Mouse (Mus musculus) hindbrain, postnatal 0 days (tissue): ENCODE data around the gene Ube2g2. TPM values are rescaled to one million over a fixed set of nuclear protein-coding genes. Genes with fewer than 3 reads are reported as not detected.

Experiments used
- ATAC-seq: fragments of 200-750 bp; cut with Nextera tagmentation; 2 replicates; pipeline ENCODE4 v1.8.0; 2017; ENCODE audit warnings: mild to moderate bottlenecking, moderate TSS enrichment, moderate library complexity
- DNase-seq: peaks from one replicate; pipeline ENCODE4 v3.0.0-alpha.2; 2015; ENCODE audit warnings: low spot score
- H3K27ac ChIP-seq: fragments of 300-500 bp; sonication (generic); 2 replicates; pipeline ENCODE4 v1.5.1; 2014; ENCODE audit warnings: mild to moderate bottlenecking
- H3K27me3 ChIP-seq: fragments of 300-500 bp; sonication (generic); 2 replicates; pipeline ENCODE4 v1.6.1; 2014; ENCODE audit warnings: low read length, mixed read lengths; ENCODE audit not compliant: insufficient read depth
- H3K36me3 ChIP-seq: fragments of 300-500 bp; sonication (generic); 2 replicates; pipeline ENCODE4 v1.6.1; 2014; ENCODE audit warnings: low read length, mixed read lengths; ENCODE audit not compliant: insufficient read depth
- H3K4me1 ChIP-seq: fragments of 300-500 bp; sonication (generic); 2 replicates; pipeline ENCODE4 v1.6.1; 2014; ENCODE audit warnings: antibody characterized with exemption, low read length, mixed read lengths; ENCODE audit not compliant: insufficient read depth
- H3K4me2 ChIP-seq: fragments of 300-500 bp; sonication (generic); 2 replicates; pipeline ENCODE4 v1.6.1; 2014; ENCODE audit warnings: low read depth, mild to moderate bottlenecking, low read length, moderate library complexity, mixed read lengths
- H3K4me3 ChIP-seq: fragments of 300-500 bp; sonication (generic); 2 replicates; pipeline ENCODE4 v1.5.1; 2014; ENCODE audit warnings: low read length
- H3K9ac ChIP-seq: fragments of 300-500 bp; sonication (generic); replicated peaks from 2 replicates; pipeline ENCODE4 v1.6.1; 2014; ENCODE audit warnings: mild to moderate bottlenecking, low read length, moderate library complexity, mixed read lengths
- H3K9me3 ChIP-seq: fragments of 300-500 bp; sonication (generic); 2 replicates; pipeline ENCODE4 v1.6.1; 2016; ENCODE audit warnings: low read length, mixed read lengths
- CTCF ChIP-seq: IDR thresholded peaks from 2 replicates; pipeline ENCODE4 v1.5.1; 2016; ENCODE audit warnings: antibody characterized with exemption, control low read depth, low read depth
- WGBS: fragments of 180-500 bp; shearing (Covaris S2); extraction: QIAGEN DNeasy Blood & Tissue Kit; methylation state at CpG from one replicate; pipeline ENCODE4 v1.1.7; 2014; 5-methylcytosine and 5-hydroxymethylcytosine counted together
- polyA plus RNA-seq: library from polyadenylated mRNA; unstranded; fragments of >200 nt; fragmentation: Nextera tagmentation; extraction: Ambion mirVana; gene quantifications from 2 replicates; pipeline ENCODE4 v1.2.1, GENCODE M21; 2015
- total RNA-seq: library from RNA; depleted of rRNA; stranded (reverse); fragments of >200 nt; gene quantifications from 2 replicates; pipeline ENCODE4 v1.2.3, GENCODE M21; 2014

Gene Ube2g2
- total and polyA plus RNA-seq, 2 experiments from 2014 or later, result 48.3 to 73.8 TPM

GRCm38 (mm10) chr10:77590812-77591211 is 31.3 kb upstream of the Ube2g2 start:
- Histone ChIP-seq H3K9me3 (no peaks in the 10 kb centered on the region), H3K4me2 (no peak overlapping the region), H3K4me1 (0 out of 2 replicates have a peak, but pooled peaks cover 3% of the 10 kb centered on the region), H3K36me3 (peaks cover 30% of the 10 kb centered on the region), H3K4me3 (no peak overlapping the region), H3K27ac (no peak overlapping the region), H3K9ac (no peak overlapping the region), H3K27me3 (no peaks in the 10 kb centered on the region)
- DNase-seq (peak; percentile 70), ATAC-seq (peak; percentile 80)
- TF ChIP-seq CTCF, result peak; percentile 86
- 52% methylated on average over 6 of the region's 6 CpGs for WGBS

GRCm38 (mm10) chr10:77591546-77591945 is 30.5 kb upstream of the Ube2g2 start:
- no peak for TF ChIP-seq CTCF
- ATAC-seq (no peak), DNase-seq (no peak)
- peaks cover 32% of the 10 kb centered on the region for H3K36me3 ChIP-seq
- no peaks in the 10 kb centered on the region for H3K27me3 ChIP-seq
- 63% methylated on average over 6 of the region's 6 CpGs for WGBS
- H3K4me3 ChIP-seq, result no peak overlapping the region
- H3K4me2 ChIP-seq, result no peak overlapping the region
- 0 out of 2 replicates have a peak, but pooled peaks cover 3% of the 10 kb centered on the region for H3K4me1 ChIP-seq
- H3K9me3 ChIP-seq, result no peaks in the 10 kb centered on the region
- H3K27ac ChIP-seq, result no peak overlapping the region
- H3K9ac ChIP-seq, result no peak overlapping the region

GRCm38 (mm10) chr10:77596060-77596459 is 26.0 kb upstream of the Ube2g2 start:
- Histone ChIP-seq H3K27me3 (no peaks in the 10 kb centered on the region), H3K9me3 (no peaks in the 10 kb centered on the region), H3K4me3 (no peak overlapping the region), H3K4me2 (no peak overlapping the region), H3K36me3 (peaks cover 56% of the 10 kb centered on the region), H3K4me1 (no peaks in the 10 kb centered on the region), H3K27ac (no peak overlapping the region), H3K9ac (no peak overlapping the region)
- no peak for TF ChIP-seq CTCF
- ATAC-seq, result no peak
- no peak for DNase-seq
- 86% methylated on average over 2 of the region's 2 CpGs for WGBS

- ATAC-seq (no peak), DNase-seq (no peak)
- Histone ChIP-seq H3K27me3 (no peaks in the 10 kb centered on the region), H3K4me1 (peaks cover 13% of the 10 kb centered on the region; the same call in 1 of the 2 replicates), H3K9ac (no peak overlapping the region), H3K27ac (no peak overlapping the region), H3K4me2 (no peak overlapping the region), H3K36me3 (peaks cover 10% of the 10 kb centered on the region; the same call in 1 of the 2 replicates), H3K9me3 (0 out of 2 replicates have a peak, but pooled peaks cover 2% of the 10 kb centered on the region), H3K4me3 (no peak overlapping the region)
- 49% methylated on average over 4 of the region's 4 CpGs for WGBS
- TF ChIP-seq CTCF, result no peak
Measured at GRCm38 (mm10) chr10:77603021-77603420, 19.1 kb upstream of the Ube2g2 start.

GRCm38 (mm10) chr10:77604111-77604510 is 18.0 kb upstream of the Ube2g2 start:
- 92% methylated on average over 6 of the region's 6 CpGs for WGBS

GRCm38 (mm10) chr10:77604958-77605357 is 17.1 kb upstream of the Ube2g2 start:
- Histone ChIP-seq H3K27me3 (no peaks in the 10 kb centered on the region), H3K9ac (no peak overlapping the region), H3K4me3 (no peak overlapping the region), H3K36me3 (no peaks in the 10 kb centered on the region; the same call in 1 of the 2 replicates), H3K4me1 (peaks cover 13% of the 10 kb centered on the region; the same call in 1 of the 2 replicates), H3K27ac (peak overlapping the region; percentile 98), H3K4me2 (no peak overlapping the region), H3K9me3 (0 out of 2 replicates have a peak, but pooled peaks cover 2% of the 10 kb centered on the region)
- 64% methylated on average over 5 of the region's 5 CpGs for WGBS
- ATAC-seq (no peak), DNase-seq (no peak)
- no peak for TF ChIP-seq CTCF

More at GRCm38 (mm10) chr10:77604111-77604510, 18.0 kb upstream of the Ube2g2 start:
- H3K27me3 ChIP-seq, result no peaks in the 10 kb centered on the region
- peak; percentile 40 for TF ChIP-seq CTCF
- peaks cover 4% of the 10 kb centered on the region; the same call in 1 of the 2 replicates for H3K36me3 ChIP-seq
- no peak overlapping the region for H3K4me3 ChIP-seq
- H3K9ac ChIP-seq, result no peak overlapping the region
- 0 out of 2 replicates have a peak, but pooled peaks cover 2% of the 10 kb centered on the region for H3K9me3 ChIP-seq
- no peak overlapping the region for H3K4me2 ChIP-seq
- ATAC-seq (no peak), DNase-seq (no peak)
- H3K27ac ChIP-seq, result no peak overlapping the region
- H3K4me1 ChIP-seq, result peaks cover 13% of the 10 kb centered on the region; the same call in 1 of the 2 replicates

- peak overlapping the region; percentile 93 for H3K4me2 ChIP-seq
- peak; percentile 77 for TF ChIP-seq CTCF
- DNase-seq (peak; percentile 62), ATAC-seq (peak; percentile 25; the same call in 1 of the 2 replicates)
- no peaks in the 10 kb centered on the region for H3K27me3 ChIP-seq
- WGBS, result 24% methylated on average over 1 of the region's 1 CpGs
- no peaks in the 10 kb centered on the region; the same call in 1 of the 2 replicates for H3K36me3 ChIP-seq
- 0 out of 2 replicates have a peak, but pooled peaks cover 2% of the 10 kb centered on the region for H3K9me3 ChIP-seq
- H3K4me3 ChIP-seq, result peak overlapping the region; percentile 54; the same call in 1 of the 2 replicates
- peak overlapping the region; percentile 86; the same call in 1 of the 2 replicates for H3K9ac ChIP-seq
- H3K27ac ChIP-seq, result peak overlapping the region; percentile 98
- H3K4me1 ChIP-seq, result peaks cover 13% of the 10 kb centered on the region; the same call in 1 of the 2 replicates
Measured at GRCm38 (mm10) chr10:77605368-77605767, 16.7 kb upstream of the Ube2g2 start.
